Mouse (Mus musculus) ovary, postnatal 10 days (tissue): Measurements from ENCODE around the gene Kcnb1.

Experiments
- DNase-seq: peaks from one replicate; pipeline ENCODE4 v3.0.0; 2022; ENCODE audit warnings: low spot score

Kcnb1 gene

DNA sequence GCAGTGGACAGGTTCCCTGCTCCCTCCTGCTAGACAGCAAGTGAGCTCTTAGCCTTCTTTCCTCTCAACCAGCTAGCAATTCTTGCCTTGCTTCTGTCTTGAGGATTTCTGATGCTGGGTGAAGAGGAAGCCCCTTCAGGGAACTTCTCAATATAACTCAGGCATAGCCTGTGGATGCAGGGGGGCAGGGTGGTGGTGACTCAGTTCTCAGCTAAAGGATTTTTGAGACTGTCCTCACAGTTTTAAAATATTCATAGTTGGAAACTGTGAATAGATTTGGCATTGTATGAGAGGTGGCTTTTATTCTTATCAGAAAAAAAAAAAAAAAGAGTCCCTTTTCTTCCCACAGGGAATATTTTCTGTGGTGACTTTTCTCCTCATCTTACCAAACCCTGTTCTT lies 129.2 kb downstream of the Kcnb1 start:
- no peak for DNase-seq

DNA sequence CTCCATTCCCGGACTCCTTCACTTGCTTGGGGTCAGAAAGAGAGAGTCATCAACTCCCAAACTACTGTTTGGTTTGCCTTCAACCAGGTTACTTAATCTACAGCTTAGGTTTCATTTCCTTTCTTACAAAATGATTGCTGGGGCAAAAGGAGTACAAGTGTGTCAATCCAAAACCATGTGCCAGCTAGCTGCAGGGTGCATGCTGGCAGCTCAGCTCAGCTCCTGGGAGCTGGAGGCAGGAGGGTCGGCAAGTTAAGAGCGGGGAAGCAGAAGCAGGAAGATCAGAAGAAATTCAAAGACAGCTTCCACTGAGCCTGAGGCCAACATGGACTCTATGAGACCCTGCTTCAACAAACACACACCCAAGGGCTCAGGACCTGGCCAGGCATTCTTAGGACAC lies 129.6 kb downstream of the Kcnb1 start:
- DNase-seq: no peak

DNA sequence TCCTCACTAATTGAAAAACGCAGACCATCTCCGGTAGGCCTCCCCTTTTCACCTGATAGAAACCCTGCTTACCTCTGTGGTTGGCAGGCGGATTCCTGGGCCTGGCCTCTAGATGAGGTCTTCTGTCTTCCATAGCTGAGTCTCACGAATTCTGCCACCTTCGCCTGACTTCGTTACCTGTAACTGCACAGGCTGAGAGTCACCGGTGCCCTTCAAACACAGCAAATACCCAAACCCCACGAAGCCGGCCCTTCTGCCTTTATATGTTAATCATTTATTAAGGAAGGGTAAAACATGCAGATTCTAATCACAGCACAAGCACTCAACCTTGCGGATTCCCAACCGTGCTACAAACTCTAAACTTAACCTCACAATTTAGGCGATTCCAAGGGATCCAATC lies 130.0 kb downstream of the Kcnb1 start:
- no peak for DNase-seq

DNA sequence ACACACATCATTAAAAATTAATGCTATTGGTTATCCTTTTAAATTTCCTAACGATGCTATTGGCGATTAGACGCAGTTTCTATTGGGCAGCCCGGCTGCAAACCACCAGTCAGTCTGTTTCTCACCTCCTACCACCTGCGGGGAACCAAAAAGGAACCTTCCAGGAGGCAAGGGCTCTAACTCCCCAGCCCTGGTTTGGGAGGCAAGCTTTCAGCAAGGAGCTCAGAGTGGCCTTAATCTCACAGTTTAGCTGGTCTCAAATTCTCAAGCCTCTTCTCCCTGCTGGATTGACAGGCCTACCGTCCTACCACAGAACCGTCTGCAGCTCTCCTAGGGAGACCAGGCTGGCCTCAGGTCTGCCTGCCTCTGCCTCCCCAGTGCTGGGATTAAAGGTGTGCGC lies 130.4 kb downstream of the Kcnb1 start:
- DNase-seq: no peak

DNA sequence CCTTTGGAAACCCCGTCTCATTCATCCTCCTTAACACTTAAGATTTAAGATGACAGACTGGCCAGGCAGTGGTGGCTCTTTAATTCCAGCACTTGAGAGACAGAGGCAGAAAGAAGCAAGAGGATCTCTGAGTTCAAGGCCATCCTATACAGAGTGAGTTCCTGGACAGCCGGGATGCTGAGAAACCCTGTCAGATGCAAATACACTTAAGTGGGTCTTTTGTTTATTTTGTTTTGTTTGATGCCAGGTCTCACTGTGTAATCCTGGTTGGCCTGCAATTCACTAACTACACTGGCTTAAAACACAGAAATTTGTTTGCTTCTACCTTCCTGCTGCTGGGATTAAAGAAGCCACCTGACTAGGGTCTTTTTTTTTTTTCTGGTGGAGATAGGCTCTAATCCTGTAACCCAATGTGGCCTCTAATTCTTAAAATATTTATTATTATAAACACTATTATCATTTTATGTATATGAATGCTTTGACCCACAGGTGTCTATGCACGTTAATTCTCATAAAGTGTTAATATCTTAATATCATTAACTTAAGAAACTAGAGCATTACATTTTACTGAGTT lies 131.1 kb downstream of the Kcnb1 start:
- no peak for DNase-seq

DNA sequence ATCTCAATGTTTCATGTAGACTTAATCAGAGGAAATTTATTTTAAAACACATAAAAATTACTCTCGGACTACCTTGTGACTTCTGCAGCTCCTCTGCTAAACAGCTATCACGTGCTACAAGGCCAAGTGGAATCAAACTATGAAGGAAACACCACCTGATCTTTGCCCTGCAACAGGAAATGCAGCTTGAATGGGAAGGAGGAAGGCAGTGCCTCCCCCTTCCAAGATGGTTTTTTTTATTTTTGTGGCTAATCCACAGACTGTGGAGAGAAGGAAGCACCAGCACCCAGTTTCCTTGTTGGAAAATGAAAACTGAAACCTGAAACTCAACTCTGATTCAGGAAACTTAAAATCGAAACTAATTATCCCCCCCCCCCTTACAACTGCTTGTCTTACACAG lies 131.8 kb downstream of the Kcnb1 start:
- no peak for DNase-seq

DNA sequence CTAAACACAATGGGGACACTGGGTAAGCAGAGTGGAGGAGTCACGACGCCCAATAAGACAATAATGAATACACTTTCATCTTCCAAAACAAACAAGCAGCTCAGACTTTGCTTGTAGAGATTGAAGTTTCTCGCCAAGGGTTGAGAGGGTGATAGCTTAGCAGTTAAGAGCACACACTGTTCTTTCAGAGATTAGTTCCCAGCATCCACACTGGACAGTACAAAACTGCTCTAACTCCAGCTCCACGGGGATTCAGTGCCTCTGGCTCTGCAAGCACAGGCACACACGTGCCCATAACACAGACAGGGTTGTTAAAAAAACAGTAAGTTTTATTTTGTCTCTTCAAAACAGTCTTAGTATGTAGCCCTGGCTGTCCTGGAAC lies 133.0 kb downstream of the Kcnb1 start:
- no peak for DNase-seq

DNA sequence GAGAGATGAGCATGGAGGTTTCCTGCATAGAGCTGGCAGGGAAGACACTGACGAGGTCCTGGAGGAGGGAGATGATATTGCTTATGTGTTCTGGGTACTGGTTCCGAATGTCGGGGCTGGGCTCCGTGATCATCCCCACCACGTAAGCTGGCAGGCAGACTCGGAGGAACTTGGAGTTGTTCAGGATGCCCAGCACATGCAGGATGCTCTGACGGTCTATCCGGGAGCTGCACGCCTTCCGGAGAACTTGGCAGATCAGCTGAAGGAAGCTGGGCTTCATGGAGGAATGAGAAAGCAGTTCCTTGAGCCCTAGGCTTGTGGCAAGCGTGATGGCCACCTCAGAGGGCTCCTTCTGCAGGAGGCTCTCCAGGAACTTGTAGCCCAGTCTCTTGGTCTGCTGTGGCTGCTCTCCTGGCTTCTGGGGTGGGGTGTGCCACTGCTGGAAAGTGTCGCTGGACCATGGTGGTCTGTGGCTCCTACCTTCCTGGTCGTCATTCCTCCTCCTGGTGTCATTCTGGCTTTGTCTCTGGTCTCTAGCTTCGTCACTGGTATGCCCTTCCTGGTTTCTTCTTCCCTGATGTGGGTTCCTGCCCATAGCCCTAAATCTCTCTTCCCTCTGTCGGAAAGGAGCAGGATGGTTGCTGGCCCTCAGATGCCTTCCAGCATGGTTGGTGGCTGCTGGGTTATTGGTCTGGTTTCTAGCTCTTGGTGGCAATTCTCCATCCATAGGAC lies 133.6 kb downstream of the Kcnb1 start:
- DNase-seq: no peak

DNA sequence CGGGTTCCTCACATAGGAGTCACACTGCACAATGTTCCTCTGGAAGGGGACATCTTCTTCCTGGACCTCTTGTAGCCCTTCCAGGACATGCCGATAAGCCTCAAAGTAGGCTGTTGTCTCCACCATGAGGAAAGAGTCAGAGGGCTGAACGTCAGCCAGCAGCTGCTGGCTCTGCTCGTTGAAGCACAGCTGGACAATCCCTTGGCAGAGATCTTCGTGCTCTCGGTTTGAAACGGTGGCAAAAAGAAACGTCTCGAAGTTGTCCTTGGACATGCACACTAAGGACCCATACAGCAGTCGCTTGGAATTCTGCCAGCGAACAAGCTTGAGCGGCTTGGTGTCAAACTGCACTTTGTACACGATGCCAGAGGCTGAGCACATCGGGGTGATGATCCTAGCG lies 134.6 kb downstream of the Kcnb1 start:
- no peak for DNase-seq

DNA sequence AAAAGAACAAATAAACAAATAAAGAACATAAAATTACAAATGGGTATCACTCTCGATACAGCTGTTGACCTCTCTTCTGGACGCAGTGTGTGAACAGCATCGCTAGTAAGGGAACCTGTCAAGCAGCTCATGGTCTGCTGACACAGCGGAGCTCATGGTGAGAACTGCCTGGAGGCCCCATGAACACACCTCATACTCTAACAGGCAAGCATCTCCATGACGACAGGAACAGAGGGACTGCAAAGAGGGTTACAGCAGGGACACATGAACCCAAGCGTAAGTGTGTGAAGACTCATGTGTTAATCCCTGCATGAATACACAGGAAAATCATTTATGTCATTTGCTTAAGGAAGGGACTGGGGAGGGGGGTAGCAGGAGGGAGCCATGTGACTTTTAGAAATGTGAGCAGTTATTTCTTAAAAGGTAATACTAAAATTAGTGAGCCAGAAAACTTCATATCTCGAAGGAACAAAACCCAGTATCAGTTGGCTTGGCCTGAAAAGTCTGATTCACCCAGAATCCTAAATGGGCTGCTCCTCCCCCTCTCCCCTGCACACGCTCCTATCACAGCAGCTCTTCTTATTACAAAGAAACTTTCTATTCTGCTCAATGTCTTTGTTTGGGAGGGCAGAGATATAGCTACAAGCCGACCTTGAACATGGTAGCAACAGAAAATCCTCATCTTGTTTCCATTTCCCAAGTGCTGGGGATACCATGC lies 136.7 kb downstream of the Kcnb1 start:
- DNase-seq: no peak

DNA sequence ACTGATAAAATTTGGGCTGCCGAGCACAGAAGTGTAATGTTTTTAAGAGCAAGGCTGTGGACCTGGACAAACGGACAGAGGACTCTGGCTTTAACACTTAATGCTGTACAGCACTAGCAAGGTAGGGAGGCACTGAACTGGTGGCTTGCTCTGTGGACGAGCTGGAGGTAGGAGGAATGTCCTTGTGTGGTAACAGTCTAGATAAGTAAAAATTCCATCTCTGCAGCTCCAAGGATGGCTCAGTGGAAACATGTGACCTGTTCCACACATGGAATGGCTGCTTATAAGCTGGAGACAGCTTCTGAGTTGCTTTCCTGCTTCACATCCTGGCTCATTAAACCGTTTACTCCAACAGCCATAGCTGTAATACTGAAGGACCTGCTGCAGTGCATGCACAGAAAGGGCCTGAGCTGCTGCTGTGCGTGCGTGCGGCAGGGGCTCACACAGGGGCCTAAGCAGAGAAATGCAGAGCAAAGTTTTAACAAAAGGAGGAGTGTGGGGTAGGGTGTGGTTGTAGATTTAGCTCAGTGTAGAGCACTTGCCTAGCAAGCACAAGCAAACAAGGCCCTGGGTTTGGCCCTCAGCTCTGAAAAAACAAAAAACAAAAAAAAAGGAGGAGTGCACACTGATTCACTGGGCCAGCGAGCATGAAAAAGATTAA lies 141.1 kb downstream of the Kcnb1 start:
- no peak for DNase-seq

DNA sequence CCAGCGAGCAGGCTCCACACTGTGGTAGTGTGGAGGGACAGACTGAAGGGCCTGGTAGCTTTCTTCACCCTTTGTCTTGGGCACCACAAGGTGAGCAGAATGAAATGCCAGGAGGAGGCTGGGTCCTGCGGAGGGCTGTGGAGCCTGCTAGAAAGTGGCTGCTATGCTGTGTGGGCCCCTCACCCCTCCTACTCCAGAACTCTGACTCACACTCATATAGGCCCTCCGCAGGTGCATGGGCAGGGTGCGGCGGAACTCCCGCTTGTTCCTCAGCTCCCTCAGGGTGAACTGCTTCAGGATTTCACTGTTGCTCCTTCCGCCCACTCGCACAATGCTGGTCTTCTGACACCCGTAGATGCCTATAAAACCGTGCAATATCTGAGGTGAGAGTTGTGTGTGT lies 141.7 kb downstream of the Kcnb1 start:
- no peak for DNase-seq
